Mouse (Mus musculus) testis, adult 2 months (tissue): ENCODE data around the gene Atp9a. TPM values are rescaled to one million over a fixed set of nuclear protein-coding genes. Genes with fewer than 3 reads are reported as not detected.

Source experiments
- H3K27ac ChIP-seq: fragments of 200-500 bp; 2 replicates; pipeline ENCODE4 v1.5.1; 2012; ENCODE audit warnings: low read depth, low read length; ENCODE audit not compliant: control insufficient read depth, insufficient read depth
- H3K27me3 ChIP-seq: fragments of 200-500 bp; 2 replicates; pipeline ENCODE4 v1.6.1; 2012; ENCODE audit warnings: mild to moderate bottlenecking, low read length, moderate library complexity; ENCODE audit not compliant: control insufficient read depth, insufficient read depth
- H3K36me3 ChIP-seq: fragments of 200-500 bp; 2 replicates; pipeline ENCODE4 v1.6.1; 2012; ENCODE audit warnings: mild to moderate bottlenecking, low read length; ENCODE audit not compliant: control insufficient read depth, insufficient read depth
- H3K4me1 ChIP-seq: fragments of 200-500 bp; 2 replicates; pipeline ENCODE4 v1.6.1; 2012; ENCODE audit warnings: low read length; ENCODE audit not compliant: control insufficient read depth, insufficient read depth
- H3K4me3 ChIP-seq: fragments of 200-500 bp; 2 replicates; pipeline ENCODE4 v1.5.1; 2012; ENCODE audit warnings: low read depth, mild to moderate bottlenecking, low read length, moderate library complexity, mixed read lengths; ENCODE audit not compliant: control insufficient read depth
- CTCF ChIP-seq: fragments of 200-500 bp; IDR thresholded peaks from 2 replicates; pipeline ENCODE4 v1.5.1; 2012; ENCODE audit warnings: low read depth, mild to moderate bottlenecking, inconsistent platforms, low read length, moderate library complexity; ENCODE audit not compliant: control insufficient read depth, insufficient read depth, insufficient replicate concordance
- POLR2A ChIP-seq: fragments of 200-500 bp; IDR thresholded peaks from 2 replicates; pipeline ENCODE4 v1.6.1; 2012; ENCODE audit warnings: low read depth, mild to moderate bottlenecking, inconsistent platforms, low read length, moderate library complexity; ENCODE audit not compliant: control insufficient read depth
- polyA plus RNA-seq: library from polyadenylated mRNA; depleted of rRNA; stranded (reverse); fragments of >200 nt; gene quantifications from 2 replicates; pipeline ENCODE4 v1.2.3, GENCODE M21; 2012

Gene Atp9a
- polyA plus RNA-seq, 1 experiment, result 63.7 TPM

DNA sequence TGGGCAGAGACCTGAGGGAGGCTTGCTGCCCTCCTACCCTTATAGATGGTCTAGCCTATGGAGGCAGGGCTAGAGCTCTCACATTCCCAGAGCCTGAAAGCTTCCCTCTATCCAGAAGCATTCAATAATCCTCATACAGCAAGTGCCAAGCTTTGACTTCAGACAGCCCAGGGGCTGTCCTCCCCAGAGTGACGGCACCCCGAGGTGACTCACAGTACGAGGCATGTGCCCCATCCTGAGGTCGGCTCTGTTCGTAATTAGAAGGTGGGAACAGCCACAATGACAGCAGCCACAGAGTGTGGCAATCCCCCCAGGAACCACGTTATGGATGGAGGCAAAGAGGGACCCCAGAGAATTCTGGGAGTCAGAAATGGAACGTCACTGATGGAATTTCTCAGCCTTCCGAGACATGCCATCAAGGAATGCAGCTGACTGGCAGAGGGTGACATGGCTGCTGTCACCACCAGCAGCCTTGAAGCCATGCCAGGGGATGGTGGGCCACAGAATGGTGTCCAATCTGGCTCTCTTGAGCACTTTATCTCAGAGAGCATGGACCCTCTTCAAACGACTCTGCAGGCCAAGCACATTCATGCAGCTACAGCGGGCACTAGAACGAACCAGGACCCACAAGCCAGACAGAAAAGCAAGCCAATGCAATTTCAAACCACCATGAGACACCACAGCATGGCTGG is 121.0 kb downstream of the Atp9a start:
- Histone ChIP-seq H3K27ac (no peak overlapping the region), H3K36me3 (no peaks in the 10 kb centered on the region), H3K27me3 (no peaks in the 10 kb centered on the region), H3K4me1 (peaks cover 2% of the 10 kb centered on the region), H3K4me3 (no peak overlapping the region)
- TF ChIP-seq CTCF (no peak), POLR2A (no peak)

DNA sequence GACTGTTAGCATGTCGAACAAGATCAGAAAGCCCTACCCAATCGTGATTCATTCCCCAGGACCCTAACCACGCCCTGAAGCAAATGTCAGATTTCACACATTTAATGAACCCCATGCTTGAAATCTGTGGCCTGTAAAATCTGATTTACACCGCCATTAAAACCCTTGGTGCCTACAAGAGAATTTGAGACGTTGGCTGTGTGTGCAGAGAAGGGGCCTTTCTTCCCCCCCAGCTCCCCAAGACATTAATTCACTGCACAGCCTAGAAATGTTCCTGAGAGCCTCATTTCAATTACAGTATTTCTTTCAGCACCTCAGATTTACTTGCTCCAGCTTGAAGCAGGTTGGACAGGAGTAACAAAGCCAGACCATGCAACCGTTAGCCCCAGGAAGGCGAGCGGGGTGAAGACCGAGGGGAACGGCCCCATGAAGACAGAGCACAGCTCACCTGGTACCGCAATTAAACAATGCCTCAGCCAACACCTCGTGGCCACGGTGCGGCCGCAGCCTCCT is 123.9 kb downstream of the Atp9a start:
- Histone ChIP-seq H3K27ac (no peak overlapping the region), H3K27me3 (no peaks in the 10 kb centered on the region), H3K36me3 (no peaks in the 10 kb centered on the region), H3K4me1 (peaks cover 15% of the 10 kb centered on the region), H3K4me3 (no peak overlapping the region)
- no peak for TF ChIP-seq POLR2A
- no peak for TF ChIP-seq CTCF

DNA sequence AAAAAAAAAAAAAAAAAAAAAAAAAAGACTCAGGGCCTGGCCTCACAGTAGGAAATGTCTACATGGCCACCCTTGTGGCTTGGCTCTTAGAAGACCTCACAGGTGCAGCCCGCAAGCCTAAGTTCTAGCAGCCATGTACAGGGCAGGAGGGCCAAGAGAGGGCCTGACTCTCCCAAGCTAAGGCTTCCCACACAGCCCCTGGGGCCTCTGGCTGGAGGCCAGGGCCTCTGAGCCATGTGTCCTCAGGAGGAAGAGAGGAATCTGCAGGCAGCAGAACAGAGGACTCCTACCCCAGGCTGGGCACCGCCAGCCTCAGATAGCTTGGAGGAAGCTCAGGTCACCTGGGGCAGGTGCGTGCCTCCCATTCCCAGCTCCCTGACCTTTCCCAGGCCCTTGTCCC is 127.0 kb downstream of the Atp9a start:
- H3K27me3 ChIP-seq, result no peaks in the 10 kb centered on the region
- no peaks in the 10 kb centered on the region for H3K36me3 ChIP-seq
- peaks cover 13% of the 10 kb centered on the region for H3K4me1 ChIP-seq
- H3K27ac ChIP-seq, result no peak overlapping the region
- no peak overlapping the region for H3K4me3 ChIP-seq
- TF ChIP-seq CTCF (no peak), POLR2A (no peak)

DNA sequence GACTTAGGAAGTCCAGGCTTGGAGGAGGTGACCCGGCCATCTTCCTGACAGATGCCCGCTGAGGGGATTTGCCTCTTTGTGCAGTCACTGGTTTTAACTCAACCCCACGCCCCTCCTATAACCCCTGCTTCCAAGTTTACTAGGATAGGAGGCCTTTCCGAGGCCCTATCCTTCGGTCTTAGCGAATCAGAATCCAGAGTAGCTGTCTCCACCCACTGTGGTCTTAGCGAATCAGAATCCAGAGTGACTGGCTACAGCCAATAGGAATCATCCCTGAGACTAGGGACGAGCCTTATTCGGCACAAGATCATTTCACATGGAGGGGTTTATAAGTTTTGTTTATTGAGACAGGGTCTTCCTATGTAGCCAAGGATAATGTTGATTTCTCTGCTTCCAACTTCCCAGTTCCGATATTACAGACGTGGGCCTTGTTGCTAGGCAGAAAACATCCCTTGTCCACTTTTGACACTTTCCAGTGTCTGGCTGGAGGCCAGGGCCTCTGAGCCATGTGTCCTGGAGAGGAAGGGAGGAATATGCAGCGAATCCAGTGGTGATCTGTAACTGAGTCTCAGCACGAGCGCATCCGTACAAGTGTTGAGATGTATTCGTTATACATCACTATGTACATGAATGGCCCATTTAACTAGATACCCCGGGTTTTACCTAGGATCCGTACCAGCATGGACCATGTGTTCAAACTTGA is 127.9 kb downstream of the Atp9a start:
- peaks cover 13% of the 10 kb centered on the region for H3K4me1 ChIP-seq
- peak overlapping the region; percentile 43 for H3K4me3 ChIP-seq
- no peaks in the 10 kb centered on the region for H3K27me3 ChIP-seq
- no peak overlapping the region for H3K27ac ChIP-seq
- no peak for TF ChIP-seq POLR2A
- TF ChIP-seq CTCF, result no peak
- no peaks in the 10 kb centered on the region for H3K36me3 ChIP-seq

DNA sequence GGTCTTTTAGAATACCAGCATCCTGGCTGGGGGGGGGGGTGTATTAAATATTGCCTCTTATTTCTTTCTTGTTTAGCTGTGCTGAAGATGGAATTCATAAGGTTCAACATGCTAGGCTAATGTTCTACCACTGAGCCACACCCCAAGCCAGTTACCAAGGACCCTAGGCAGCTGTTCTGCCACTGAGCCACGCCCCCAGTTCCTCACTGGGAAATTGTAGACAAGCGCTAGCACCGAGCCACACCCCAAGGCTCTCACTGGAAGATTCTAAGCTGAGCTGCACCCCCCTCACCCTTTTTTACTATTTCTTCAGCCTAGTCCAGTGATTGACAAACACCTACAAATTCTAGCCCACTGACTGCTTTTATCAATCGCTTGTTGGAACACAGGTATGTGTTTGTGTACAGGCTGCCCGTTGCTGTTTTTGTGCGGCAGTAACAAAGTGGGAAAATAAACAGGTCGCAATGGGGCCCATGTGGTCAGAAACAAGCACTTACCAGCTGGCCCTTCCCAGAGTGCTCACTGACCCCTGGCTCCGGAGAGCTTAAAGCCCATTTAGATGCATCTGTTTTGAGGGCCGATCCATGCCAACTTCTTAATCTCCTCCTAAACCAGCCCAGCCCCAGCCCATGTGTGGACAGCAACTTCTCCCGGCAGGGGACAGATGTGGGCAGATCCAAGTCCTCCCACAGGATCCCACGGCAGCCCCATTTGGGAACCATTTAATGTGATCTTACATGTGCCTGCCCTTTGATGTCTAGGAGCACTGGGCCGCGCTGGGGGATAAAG is 128.9 kb downstream of the Atp9a start:
- H3K4me1 ChIP-seq, result peaks cover 13% of the 10 kb centered on the region
- no peaks in the 10 kb centered on the region for H3K36me3 ChIP-seq
- no peaks in the 10 kb centered on the region for H3K27me3 ChIP-seq
- no peak for TF ChIP-seq POLR2A
- H3K27ac ChIP-seq, result no peak overlapping the region
- H3K4me3 ChIP-seq, result no peak overlapping the region; the same call in 1 of the 2 replicates

DNA sequence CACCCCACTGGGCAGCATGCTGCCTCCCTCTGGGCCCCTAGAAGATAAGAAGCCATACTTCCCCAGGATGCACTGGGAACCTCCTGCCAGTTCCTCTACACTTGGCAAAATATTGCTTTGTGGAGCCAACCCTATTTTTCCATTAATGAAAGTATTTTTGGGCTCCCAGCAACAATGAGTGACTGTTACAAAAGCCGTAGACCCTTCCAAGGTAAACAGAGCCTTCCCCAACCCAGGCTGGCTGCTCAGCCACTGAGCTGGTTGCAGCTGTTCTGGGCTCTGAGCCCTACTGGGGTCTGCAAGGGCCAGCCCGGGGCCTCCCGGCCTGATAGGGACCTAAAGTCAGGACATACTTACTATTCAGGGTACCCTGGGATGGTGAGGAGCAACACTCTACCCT is 131.3 kb downstream of the Atp9a start:
- H3K27ac ChIP-seq, result no peak overlapping the region
- TF ChIP-seq POLR2A (no peak), CTCF (no peak)
- no peaks in the 10 kb centered on the region for H3K27me3 ChIP-seq
- H3K36me3 ChIP-seq, result no peaks in the 10 kb centered on the region
- no peak overlapping the region for H3K4me3 ChIP-seq
- H3K4me1 ChIP-seq, result peaks cover 13% of the 10 kb centered on the region

DNA sequence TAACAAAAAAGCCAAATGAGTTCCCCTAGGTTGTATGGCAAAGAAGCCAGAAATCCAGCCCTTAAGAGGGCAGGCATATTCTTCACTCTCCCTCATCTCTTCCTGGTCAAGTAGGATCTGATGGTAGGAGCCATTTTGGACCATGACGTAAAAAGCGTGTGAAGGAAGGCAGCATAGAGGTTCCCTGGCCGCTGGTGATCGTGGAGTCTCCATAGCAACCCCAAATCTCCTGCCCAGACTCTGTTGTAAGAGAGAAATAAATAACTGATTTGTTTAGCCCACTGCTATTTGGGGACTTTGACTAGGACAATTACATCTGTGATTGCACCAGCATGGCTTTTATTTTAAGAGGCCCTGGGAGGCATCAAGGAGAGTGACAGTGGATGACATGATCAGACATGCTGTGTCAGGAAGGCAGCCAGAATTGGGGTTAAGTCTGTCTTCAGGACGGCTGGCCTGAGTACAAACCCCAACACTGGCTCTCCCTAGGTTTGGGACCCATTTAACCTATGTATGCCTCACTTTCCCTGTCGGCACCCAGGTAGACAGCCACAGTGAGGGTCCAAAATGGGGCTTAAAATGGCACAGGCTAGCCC is 132.5 kb downstream of the Atp9a start:
- Histone ChIP-seq H3K27ac (no peak overlapping the region), H3K4me1 (peaks cover 12% of the 10 kb centered on the region), H3K4me3 (no peak overlapping the region), H3K27me3 (no peaks in the 10 kb centered on the region), H3K36me3 (no peaks in the 10 kb centered on the region)
- TF ChIP-seq POLR2A (no peak), CTCF (no peak)
